Mouse (Mus musculus): ENCODE results near the gene Smurf1.

- no peak for TF ChIP-seq CTCF (IDR thresholded peaks at IDR 0.05; ENCODE audit: borderline replicate concordance, control insufficient read depth, extremely low read depth, insufficient read depth, low read length, poor library complexity)
- TF ChIP-seq POLR2A (IDR thresholded peaks at IDR 0.05; ENCODE audit: control insufficient read depth, extremely low read depth, insufficient read depth, low read length, poor library complexity) = no peak
Observed at GRCm38 (mm10) chr5:144928856-144929713, 36.6 kb downstream of the Smurf1 start.

Measured in thymus, adult 2 months (tissue).